Mouse (Mus musculus) MEL-GATA-1-ER (cell line): ENCODE measurements around the gene Cubn.
A peak's percentile ranks its signal among the peaks of the same experiment; 100 is the strongest.

Source experiments
- DNase-seq: peaks from one replicate; pipeline ENCODE4 v3.0.0-alpha.2; 2012; ENCODE audit warnings: low read depth; ENCODE audit errors: extremely low read depth

Gene Cubn

DNA sequence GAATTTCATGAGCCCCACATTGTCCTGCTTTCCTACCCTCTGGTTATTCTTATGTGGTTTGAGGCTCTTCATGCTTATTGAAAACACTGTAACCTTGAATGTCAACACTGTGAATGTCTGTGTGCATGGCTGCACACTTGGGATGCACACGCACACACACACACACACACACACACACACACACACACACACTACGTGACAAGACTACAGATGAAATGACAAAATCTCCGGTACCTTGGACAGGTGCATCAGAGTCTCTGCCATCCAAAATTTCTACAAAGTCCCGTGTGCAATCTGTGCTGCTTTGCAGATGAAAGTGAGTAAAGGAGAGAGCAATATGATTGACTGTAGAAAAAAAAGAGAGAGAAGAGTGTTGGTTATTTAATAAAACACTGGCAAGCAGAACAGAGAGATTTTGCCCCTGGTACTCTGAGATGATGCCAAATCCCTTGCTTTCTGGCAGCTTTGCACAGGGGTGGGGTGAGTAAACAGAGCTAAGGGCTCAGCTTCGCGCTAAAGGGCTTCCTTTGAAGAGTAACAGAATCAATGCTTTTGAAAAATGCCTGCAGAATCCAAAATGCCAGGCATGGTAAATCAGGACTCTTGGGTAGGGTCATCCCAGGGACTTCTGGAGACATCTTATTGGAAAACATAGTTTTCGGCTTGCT lies 133.6 kb downstream of the Cubn start:
- no peak for DNase-seq

DNA sequence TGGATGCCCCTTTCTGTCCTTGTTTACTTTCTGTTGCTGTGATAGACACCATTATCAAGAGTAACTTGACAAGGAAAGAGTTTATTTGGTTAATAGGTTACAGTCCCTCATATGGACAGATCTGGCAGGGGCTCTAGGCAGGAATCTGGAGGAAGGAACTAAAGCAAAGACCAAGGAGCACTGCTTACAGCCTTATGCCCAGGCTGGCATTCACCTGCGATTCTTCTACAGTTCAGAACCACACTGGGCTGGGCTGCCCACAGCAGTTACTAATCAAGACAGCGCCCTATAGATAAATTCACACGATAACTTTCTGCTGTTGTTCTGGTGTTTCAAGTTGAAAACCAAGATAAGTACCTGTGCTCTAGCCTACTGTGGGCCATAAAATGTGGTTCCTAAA lies 138.8 kb downstream of the Cubn start:
- no peak for DNase-seq

DNA sequence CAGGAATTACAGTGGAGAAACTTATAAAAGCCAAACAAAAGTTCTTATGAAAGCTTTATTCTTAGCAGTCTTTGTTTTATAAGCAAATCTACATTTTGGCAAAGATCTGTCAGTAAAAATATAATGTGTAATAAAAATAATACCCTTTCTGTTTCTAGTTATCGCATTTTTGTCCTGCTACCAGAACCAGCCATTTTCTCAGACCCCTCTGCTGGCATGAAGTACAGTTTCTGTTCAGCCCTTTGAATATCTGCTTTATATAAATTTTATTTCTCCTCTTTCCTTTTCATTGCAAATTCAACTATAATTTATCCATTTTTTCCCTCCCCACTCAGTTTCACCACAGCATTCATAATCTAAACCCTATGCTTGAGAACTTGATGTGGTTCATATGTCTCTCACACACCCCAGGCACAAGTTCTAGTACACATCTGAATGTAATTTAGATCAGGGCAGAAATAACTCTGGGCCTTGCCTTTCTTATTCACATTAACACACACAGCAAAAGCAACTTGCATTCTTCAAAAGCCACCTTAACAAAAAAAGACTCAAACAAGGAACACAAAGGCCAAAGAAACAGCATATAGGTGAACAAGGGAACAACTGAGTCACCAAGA lies 139.4 kb downstream of the Cubn start:
- DNase-seq: no peak

GRCm38 (mm10) chr2:13342325-13342926 lies 149.2 kb downstream of the Cubn start:
- no peak for DNase-seq

- no peak for DNase-seq
Measured at GRCm38 (mm10) chr2:13335446-13335845, 156.2 kb downstream of the Cubn start.

- no peak for DNase-seq
Measured at GRCm38 (mm10) chr2:13329754-13330417, 161.7 kb downstream of the Cubn start.

- DNase-seq: no peak
Measured at GRCm38 (mm10) chr2:13303376-13303775, 188.2 kb downstream of the Cubn start.

DNA sequence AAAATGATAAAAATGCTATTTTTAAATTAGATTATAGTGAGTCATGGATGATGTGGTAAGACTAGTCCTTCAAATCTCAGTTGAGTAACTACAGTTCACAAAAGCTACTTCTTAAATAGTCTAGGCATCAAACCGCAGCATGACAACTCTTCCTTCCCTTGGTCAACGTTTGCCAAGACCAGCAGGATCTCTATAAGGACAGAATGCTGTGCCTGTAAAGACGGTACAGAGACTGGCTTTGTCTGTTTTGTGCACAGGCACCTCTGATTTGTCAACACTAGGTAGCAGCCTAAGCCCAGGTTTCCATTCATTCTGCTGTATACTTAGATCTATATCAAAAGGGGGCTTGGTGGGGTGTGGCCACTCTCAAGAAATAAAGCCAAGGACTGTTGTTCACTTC lies 192.6 kb downstream of the Cubn start:
- no peak for DNase-seq

- no peak for DNase-seq
Measured at GRCm38 (mm10) chr2:13297733-13298132, 193.9 kb downstream of the Cubn start.

GRCm38 (mm10) chr2:13290661-13291060 lies 201.0 kb downstream of the Cubn start:
- DNase-seq: no peak

DNA sequence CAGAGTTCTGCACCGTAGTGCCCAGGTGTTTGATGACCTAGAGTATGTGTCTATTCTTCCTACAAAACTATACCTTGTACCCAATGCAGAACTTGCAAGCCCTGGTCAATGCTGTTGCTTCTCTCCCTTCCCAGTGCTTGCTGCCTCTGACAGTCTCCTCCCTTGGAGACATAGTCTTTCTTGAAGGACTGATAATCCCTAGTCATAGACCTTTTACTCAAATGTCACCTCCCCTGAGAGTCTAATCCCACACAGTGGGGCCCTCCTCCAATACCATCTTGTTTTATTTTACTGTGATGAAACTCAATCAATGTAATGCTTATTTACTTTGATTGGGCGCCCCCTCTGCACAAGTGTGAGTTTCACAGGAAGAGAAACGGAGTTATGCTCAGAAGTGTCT lies 201.5 kb downstream of the Cubn start:
- DNase-seq: no peak

- peak; percentile 33 for DNase-seq
Measured at GRCm38 (mm10) chr2:13278114-13278862, 213.3 kb downstream of the Cubn start.

- DNase-seq: no peak
Measured at GRCm38 (mm10) chr2:13275874-13276273, 215.7 kb downstream of the Cubn start.

DNA sequence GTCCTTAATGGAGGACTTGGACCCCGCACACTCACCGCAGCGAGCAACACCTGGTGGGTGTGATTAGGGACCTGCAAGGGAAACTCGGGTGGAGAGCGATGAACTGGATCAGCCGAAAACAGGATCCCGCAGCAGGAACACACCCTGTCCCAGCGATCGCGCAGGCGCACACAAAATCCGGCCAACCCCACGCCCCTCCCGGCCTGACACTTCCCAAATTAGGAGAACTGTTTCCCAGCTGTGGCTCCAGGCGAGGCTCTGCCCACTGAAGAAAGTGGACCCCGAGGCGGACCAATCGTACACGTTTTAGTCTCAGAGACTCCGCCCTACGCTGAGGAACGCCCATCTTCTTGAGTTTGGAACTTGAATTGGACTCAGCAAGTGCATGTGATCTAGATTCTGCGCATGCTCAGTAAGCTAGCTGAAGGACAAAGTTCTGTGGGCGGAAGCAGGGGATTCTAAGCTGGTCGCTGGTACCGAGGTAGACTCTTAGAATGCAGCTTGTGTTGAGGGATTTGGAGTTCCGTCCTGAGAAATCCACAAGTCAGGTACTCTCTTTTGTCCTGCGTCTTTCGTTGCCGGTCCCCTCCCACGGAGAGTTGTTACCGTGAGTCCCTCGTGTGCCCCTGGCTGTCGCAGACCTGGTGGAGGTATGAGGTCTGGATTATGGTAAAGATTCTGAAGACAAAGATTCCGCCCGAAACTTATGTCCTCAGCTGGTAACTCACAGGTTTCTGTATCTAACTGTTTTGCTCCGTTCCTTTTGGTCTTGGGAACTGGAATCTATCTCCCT lies 220.3 kb downstream of the Cubn start, which contains the start of gene Rsu1:
TSS of gene Rsu1 (minus strand) at position 251 of the 793 bp plus-strand sequence.
- peak; percentile 99 for DNase-seq

- peak; percentile 49 for DNase-seq
Measured at GRCm38 (mm10) chr2:13270736-13271135, 220.9 kb downstream of the Cubn start.

DNA sequence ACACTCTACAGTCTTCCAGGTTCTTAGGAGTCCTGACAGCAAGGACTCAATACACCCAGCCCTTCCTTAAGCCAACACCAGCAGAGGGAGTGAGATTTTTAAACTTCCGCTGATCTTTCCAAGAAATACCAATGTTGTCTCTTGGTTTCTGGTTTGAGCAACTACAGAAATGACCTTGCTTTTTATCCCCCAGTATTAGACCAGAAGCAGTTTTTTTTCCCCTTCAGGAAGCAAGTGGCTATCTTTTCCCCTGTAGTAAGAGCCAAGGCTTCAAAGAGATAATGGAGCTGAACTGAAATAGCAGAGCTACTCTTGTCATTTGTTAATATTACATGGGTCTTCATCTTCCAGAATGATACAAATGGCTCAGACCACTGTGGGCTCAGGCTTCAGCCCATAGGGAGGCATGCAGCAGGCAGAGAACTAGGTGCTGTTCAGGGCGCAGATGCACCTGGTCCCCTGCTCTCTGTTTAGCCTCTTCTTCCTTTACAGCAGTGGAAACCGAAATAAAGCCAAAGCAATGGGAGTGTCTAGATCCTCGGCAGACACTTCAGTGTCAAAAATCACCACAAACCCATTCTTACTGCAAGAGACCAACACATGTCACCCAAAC lies 222.8 kb downstream of the Cubn start:
- DNase-seq: peak; percentile 88

DNA sequence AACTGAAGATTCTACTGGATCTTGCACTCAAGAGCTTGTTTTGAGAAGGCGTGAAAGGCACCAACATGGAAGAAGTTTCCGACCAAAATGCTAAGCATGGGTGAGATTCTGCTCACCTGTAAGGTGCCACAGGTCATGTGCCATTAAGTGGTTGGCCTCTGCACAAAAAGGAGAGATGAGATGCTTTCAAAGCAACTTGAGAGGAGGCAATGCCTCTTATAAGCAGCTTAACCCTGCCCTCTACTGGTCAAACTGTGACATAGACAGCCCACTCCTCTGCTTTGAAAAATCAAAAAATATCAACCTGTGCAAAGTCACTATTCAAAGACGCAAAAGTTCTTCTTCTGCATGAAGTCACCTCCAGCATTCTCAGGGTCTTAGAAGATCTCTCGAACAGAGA lies 226.7 kb downstream of the Cubn start:
- no peak for DNase-seq

DNA sequence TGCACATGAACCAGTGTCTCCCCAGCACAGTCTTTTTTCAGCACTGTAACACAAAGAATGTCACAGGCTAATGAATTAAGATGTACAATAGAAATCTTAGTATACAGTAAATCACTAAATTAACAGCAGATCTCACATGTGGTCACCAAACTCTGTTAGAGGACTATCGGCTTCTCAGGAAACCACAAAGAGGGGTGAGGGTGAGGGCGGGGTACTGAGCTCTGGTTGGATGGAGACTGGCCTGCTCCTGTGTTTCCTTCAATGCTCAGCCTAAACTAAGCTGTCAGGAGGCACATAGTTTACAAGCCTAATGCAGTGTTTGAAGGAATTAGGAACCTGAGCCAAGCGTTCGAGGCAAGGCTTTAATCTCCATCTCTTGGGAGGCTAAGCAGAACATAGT lies 228.5 kb downstream of the Cubn start:
- no peak for DNase-seq

- no peak for DNase-seq
Measured at GRCm38 (mm10) chr2:13258606-13259005, 233.0 kb downstream of the Cubn start.

- DNase-seq: no peak
Measured at GRCm38 (mm10) chr2:13240711-13241110, 250.9 kb downstream of the Cubn start.
